Mouse (Mus musculus): ENCODE data around the gene Fxyd3.

Fxyd3 gene

DNA sequence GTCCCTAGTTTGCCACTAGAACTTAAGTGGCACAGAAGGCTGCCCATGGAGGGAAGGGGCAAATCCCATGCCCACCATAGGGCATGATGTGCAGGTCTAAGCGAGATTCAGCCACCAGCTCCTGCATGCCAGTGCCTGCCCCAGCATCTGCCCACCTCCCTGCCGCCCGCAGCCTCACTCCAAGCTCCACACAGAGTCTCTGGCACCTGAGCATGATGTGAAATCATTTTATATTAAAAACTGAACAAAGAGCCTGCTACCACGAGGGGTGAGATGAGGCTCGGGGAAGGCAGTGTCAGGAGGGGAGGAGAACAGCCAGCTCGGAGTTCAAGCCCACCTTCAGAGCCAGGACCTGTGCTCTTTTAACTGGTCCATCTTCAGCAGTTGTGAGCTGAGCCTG, 6.2 kb downstream of the Fxyd3 start:
- no peak for DNase-seq

DNA sequence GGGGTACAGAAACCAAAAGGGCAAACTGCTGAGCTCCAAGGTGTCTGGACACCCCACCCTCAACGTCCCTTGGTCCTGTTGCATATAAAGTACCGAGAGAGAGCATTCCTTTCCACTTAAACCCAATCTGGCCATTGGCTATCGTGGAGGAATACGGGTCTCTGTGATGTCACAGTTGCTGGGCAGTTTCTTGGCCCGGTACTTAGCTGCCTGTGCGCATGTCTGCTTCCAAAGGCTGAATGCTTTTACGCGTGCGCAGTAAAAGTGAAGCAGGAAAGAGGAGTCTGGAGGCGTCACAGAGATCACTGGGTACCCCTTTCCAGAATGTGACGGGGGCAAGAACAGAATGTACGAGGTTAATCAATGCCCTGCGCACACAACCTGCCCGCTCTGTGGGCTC, 7.0 kb downstream of the Fxyd3 start:
- no peak for DNase-seq

DNA sequence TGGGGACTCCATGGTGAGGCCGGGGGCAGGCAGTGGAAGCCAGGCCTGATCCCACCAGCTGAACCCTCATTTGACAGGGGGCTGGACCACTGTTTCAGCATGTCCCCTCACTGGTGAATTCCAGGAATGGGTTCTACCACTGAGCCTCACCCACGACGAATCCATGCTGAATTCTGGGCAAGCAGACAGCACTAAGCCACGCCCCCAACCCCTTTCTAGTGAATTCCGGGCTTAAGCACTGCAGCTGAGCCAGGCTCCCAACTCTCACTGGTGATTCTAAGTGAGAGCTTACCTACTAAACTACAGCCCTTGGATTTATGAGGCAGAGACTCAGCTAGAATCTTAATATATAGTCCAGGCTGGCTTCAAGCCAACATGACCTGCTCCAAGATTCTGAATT, 8.7 kb downstream of the Fxyd3 start:
- no peak for DNase-seq

DNA sequence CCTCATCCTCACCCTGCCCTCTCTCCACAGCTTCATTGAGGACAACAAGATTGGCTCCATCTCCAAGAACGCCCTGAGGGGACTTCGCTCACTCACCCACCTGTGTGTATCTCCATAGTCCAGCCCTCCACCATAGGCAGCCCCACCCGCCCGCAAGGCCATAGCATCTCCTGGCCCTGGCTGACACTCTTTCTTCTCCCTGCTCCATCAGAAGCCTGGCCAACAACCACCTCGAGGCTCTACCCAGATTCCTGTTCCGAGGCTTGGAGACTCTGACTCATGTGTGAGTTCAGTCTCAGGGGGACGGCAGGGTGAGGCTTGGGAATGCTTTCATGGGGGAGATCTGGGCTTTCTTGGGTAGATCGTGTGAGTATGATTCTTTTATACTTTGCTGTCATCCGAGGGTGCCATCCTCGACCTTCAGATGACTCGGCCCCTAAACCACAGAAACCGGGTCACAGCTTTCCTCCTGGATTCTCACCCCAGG, 13.4 kb downstream of the Fxyd3 start:
- DNase-seq = no peak

DNA sequence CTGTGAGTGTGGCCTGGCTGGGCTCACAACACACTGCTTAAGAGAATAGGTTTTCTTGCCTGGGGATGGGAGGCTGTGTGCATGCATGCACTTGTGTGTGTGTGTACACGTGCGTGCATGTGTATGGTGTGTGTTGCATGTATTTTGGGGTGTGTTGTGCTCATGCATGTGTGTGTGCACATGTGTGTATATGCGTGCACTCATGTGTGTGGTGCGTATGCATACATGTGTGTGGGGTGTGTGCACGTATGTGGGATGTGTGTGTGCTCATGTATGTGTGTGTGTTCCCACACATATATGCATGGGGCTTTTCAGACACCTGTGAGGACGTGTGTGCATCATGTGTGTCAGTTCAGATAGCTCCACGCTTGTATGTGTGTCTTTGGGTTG, 15.9 kb downstream of the Fxyd3 start:
- no peak for DNase-seq

DNA sequence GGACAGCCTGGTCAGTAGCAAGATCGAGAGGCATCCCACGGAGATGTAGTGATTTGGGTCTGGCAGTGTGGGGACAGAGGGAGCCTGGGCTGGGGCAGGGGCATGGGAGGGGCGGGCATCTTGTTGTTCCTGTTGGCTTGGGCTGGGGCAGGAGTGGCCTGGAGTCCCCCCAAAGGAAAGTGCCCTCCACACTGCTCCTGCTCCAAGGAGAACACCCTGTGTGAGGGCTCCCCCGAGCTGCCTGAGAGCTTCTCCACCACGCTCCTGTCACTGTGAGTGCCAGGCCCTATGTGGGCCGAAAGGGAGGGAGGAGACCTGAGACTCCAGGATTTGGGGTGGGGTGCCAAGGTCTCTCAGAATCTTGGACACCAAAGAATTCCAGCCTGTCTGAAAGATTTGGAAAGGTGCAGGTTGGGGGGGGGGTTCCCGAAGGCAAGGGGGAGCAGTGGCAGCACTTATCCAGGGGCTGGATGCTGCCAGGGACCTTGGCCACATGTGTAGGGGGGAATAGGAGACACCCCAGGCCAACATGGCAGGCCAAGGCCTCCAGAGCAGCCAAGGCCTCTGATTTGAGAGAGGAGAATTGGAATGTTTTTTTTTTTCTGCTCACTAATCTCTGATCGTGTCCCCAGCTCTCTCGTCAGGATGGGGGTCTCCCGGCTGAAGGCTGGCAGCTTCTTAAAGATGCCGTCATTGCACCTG, 16.4 kb downstream of the Fxyd3 start:
- DNase-seq = no peak

DNA sequence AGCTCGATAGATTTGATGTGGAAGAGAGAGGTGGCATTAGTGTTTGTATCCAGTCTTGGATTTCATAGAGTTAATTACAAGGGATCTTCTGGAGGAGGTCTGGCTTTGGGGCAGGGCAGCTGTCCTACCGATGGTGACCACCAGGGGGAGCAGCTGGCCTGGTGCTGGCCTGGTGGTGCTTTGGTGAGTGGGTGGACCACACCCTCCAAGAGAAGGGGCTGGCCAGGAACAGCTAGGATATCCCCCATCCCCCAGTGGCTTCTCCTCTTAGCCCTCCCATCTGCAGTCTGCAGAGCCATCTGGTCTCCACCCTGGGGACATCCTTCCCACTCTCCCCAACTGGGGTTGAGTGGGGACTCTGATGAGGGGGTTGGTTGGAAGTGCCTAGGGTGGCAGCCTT, 17.4 kb downstream of the Fxyd3 start, which contains the start of gene Lgi4:
Lgi4 (plus strand) TSS at position 235 of the 400 bp plus-strand sequence.
- DNase-seq = peak; percentile 76 to 82

DNA sequence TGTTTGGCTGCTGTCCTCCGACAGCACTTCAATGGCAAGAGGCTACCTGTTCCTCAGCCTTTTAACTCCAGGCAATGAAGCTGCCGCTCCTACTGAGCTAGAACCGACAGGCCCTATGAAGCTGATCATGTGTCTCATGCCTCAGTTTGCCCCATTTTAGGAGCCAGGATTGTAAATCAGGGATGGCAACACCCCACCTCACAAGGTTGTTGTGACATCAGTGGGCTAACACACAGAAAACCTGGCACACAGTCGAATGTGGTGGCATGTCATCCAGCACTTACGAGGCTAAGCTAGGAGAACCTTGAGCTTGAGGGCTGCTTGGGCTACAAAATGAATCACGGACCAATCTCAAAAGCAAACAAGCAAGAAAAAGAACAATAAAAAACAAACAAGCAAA, 18.3 kb downstream of the Fxyd3 start:
- no peak for DNase-seq

DNA sequence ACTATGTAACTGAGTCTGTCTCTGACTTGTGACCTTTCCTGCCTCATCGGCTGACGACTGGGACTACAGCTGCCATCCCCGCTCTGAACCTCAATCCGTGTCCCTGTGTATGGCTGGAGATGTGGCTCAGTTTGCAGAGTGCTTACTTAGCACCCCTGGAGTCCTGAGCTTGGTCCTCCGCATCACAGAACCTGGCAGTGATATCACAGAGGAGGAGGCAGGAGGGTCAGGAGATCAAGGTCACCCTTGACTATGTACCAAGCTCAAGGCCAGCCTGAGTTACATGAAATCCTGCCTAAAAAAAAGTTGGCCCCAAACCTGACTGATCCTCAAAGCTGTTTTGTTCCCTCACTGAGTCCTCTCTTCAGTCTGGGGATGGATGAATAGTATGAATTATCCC, 18.8 kb downstream of the Fxyd3 start:
- DNase-seq = no peak

DNA sequence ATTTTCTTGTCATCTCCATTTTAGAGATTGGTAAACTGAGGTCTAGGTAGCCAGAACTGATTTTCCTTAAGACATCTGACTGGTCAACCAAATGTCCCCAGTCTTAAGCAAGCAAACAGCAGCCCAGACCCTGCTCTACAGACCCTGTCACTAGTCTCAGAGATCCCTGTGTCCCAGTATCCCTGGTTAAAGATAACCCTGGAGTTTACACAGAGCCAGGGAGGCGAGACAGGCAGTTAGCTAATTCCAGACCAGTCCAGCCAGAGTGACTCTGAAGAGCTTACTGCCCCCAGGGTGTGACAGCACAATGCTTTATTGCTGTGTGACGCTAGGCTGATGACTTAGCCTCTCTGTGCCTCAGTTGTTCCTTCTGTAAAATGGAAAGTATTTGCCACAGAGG, 19.4 kb downstream of the Fxyd3 start, which contains the start of gene Fxyd1:
Fxyd1 (minus strand) TSS at position 129 of the 400 bp plus-strand sequence.
- DNase-seq = no peak

DNA sequence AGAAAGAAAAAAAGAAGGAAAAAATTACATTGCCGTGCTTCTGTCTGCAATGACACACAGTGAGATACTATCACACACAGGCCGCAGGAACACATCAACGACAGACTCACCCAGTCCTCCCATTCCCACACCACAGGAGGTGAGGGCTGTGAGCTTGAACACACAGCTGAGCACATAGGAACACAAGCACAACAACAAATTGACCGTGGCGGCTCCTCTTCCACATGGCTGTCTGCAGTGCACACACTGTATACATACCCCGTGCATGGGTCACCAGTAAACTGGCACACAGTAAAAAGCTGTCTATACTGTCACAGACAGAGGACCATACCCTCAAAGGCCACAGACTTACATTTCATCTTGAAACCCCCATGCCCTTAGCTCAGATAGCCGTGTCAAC, 20.1 kb downstream of the Fxyd3 start:
- no peak for DNase-seq

DNA sequence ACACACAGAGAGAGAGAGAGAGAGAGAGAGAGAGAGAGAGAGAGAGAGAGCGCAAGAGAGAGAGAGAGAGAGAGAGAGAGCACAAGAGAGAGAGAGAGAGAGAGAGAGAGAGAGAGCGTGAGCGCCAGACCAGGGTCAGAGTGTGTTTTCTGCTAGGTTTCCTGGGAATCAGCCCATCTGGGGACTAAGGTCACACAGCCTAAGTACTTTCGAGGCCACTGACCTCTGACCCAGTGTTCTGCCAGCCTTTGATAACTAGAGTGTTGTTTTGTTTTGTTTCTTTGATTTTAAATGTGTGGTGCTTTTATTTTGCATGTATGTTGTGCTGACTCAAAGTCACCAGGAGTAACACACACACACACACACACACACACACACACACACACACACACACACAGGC, 20.6 kb downstream of the Fxyd3 start:
- DNase-seq = no peak

DNA sequence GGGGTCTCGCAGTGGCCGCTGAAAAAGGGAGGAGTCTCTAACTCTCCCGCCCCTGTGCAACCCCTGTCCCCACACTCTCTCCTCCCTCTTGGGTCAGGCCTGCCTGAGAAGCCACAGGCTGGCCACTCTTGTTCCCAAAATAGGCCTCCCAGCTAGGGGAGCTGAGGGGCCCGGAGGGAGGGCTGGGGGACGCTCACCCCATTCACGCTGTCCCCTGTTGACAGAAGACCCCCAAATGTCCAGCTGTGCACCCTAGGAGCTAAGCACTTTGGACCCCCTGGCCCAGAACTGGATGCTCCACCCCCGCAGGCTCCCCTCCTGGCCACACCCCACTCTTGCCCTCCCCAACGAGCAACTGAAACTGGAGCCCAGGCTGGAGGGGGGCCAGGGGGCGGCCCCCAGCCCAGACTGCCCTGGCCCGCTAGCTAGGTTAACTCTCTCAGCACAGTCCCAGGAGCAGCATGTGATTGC, 21.1 kb downstream of the Fxyd3 start:
- DNase-seq = peak; percentile 69 to 77

DNA sequence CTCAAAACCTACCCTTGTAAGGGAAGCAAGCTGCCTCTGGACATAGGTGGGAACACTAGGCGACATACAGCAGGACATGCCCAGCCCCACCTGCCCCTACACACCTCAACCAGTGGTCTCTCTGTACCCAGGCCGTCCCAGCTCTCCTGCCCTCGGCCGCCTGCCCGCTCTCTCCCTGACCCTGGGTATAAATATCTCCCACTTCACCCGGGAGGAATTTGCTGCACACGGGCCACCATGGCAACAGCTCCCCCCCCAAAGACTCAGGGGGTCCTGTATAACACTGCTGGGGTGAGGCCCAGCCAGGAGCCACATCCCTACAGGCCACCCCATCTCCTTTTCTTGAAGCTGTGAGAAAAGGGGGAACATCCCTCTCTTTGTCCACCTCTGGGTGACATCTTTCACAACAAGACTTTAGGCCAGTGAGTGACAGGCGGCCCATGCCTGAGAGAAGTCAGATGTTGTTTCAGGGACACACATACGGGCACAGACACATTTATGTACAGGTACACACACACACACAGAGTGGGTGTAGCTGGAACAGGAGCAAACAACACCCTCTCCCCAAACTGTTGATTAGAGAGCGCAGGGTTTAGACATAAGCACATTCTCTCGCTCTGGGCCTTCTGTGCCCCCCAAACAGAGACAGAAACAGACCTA, 21.7 kb downstream of the Fxyd3 start:
- DNase-seq = no peak

DNA sequence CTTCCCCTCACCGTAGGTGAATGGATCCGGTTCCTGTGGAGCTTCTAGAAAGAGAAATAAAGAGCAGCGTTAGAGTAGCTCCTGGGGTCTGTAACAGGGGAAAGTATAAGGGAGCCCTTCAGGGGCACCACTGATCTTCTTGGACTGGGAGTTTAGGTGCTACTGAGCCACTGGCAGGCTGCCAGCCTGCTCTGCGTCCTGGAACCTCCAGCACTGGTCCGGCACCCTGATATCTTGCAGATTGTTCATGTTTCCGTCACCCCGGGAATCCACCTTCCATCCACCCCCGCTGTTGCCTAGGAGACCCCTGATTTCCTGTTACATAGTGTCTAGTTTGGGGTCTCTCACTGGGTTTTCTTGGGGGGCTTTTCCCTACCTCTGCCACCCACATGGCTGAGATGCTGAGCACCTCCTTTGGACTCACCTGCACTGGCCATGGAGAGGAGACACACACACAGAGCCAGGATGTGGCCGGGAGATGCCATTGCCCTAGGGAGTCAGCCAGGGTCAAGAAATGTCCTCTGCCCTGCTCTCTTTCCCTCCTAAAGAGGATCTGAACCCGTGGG, 22.5 kb downstream of the Fxyd3 start:
- no peak for DNase-seq

DNA sequence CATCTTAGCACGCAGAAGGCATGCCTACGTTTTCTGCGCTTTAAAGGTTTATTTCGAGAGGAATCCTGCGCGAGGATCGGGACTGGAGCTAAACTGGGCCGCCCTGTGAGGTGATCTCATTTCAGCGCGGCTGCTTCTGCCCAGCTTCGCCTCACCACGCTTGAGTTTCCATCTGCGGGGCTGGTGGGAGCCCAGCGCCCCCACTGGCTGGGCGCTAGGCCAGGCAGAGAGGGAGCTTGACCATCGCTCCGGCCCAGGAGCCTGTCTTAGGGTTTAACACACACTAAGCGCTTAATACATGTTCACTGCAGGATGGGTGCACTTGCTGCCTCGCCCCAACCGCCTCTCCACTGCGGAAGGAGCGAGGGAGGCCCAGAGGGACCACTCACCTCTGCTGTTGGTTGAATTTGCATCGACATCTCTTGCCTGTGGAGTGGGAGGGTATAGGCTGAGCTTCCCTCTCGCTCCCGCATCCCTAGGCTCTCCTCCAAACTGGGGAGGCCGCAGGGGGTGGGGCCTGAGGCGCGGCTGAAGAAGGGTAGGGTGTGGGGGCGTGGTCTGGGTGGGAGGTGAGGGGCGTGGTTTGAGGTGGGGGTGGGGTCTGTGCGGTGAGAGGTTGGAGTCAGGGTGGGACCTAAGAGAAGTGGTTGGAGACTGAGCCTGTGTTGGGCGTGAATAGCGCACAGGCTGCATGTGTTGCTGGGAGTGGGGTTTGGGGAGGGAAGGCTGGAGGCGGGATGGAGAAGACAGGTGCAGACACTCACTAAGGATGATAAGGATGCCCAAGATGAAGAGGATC, 23.7 kb downstream of the Fxyd3 start:
- DNase-seq = no peak

DNA sequence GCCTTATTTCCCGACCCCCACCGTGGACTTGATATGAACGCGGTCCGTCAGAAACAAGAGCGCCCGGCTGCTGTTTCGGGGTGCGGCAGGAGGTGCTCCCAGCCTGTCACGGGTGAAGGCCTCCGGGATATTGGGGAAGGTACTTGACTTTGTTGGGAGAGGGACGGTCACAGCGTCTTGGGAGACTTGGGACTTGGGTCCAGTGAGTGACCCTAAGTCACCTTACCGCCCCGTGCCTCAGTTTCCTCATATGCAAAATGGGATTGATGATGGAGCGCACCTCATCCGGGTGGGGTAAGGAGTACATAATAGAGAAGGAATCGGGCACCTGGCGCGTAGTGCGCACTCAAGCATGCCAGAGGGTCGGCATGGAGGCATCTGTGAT, 24.3 kb downstream of the Fxyd3 start:
- no peak for DNase-seq

DNA sequence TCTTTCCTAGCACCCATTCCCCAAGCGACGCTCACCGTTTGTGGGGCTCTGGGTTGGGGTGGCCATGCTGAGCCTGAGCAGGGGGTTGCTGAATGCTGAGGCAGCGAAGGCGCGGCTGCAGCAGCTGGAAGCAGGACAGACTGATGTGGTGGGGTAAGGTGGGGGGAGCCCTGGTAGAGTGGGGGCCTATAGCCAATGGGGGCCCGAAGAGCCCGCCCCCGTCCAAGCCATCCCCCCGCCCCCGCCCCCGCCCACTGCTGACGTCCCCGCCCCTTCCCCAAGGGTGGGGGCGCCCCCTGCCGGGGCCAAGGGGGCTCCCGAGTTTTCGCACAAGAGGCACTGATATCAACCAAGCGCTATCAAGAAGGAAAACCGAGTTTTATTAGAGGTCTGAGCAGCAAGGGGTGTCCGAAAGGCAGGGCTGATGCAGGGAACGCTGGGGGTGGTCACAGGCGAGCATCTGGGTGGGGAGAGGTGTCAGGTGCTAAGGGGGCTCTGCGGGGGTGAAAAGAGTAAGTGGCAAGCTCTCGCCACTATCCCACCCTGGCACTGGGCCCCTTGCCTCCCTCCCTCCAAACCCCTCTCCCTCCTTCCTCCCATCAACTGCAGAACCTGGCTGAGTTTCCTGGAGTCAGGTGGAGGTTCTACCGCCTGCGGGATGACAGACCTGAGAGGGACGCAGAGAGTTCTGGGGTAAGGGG, 25.0 kb downstream of the Fxyd3 start, which contains the start of gene Fxyd7:
Fxyd7 (minus strand) TSS at position 147 of the 701 bp plus-strand sequence.
- DNase-seq = no peak

DNA sequence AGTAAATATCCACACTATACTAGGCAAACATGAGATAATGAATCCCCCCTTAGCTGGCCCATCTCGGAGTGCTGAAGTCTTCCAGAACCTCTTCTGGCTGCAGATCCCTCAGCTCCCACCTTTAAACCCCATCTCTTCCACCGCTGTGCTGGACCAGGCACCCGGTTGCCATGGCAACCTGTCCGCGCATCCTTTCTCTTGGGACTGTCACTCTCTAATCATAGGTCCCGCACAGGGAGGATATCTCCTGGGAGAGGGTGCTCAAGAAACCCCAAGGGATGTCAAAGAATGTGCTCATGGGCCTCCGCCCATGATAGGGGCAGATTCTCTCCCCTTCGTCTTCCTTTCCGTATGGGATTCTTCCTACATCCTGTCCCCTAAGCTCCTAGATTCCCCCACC, 25.6 kb downstream of the Fxyd3 start:
- no peak for DNase-seq

DNA sequence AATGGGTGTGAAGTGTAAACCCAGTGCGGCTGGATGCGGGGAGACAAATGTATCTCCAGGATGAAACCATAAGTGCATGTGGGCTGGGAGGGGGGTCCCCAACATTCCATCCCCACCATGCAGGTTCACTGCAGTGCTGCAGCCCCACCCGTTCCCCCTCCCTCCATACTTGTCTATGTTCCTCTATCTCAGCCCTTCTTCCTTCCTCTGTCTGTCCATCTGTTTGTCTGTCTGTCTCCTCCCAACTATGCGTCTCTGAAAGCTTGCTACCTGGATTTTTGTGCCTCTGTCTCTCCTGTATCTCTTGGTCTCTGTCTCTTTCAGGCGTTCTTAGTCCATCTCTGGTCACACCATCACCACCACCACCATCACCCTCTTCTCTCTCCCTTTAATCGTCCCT, 26.0 kb downstream of the Fxyd3 start:
- DNase-seq = no peak

DNA sequence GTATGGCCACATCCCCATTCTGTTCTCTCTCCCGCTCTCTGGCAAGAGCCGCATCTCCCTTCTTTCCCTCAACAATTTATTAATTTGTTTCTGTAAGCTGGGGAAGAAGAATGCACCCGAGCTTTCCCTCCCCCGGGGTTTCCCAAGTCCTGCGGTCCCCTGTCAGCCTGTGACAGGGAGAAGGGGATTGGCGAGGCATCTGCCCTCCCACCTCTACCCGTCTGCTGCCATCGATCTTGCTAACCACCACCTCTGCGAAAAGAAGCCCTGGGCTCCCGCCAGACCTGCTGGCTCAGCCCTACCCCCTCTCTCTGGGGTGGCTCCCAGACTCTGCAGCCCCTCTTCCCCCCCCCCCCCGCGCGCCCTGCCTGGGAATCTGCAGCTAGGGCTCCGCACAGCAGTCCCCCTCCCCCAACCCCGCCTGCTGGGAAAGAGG, 26.6 kb downstream of the Fxyd3 start:
- DNase-seq = no peak

DNA sequence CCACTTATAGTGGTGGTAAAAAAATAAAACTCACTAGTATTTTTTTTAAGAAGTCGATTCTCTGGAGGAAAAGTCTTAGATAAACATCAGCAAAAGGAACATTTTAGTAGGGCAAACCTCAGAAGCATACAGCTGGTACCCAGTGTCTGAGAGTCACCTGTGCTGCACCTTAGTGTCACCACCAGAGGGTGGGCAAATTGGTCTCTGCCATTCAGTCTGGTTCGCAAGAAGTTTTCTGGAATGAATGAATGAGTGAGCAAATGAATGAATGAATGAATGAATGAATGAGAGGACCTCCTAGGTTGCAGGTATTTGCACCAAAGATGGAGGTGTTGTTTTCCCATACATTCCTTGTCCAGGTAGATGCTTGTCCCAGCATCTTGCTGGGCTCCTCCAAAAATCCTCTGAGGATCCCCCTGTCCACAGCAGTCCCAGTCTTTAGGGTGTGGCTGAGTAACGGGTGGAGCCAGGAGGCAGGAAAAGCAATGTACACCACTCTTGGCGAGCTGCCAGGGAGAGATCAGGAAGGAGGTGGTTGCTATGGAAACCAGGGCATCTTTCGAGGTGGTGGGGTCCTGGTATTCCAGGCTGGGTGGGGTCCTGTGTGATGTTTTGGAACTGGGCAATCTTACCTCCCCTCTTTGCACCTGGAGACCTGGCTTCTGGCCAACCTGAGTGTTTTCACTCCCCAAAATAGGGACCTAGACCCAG, 27.2 kb downstream of the Fxyd3 start:
- no peak for DNase-seq

All from lung, adult 18-20 months (tissue).